Mouse (Mus musculus) embryonic facial prominence, embryonic 12.5 days (tissue): ENCODE data around the gene Cntrl. TPM values are rescaled to one million over a fixed set of nuclear protein-coding genes. Genes with fewer than 3 reads are reported as not detected.
A peak's percentile ranks its signal among the peaks of the same experiment; 100 is the strongest.

Source experiments
- ATAC-seq: fragments of 200-750 bp; cut with Nextera tagmentation; 2 replicates; pipeline ENCODE4 v1.8.0; 2017; ENCODE audit not compliant: insufficient number of reproducible peaks, insufficient read depth, low FRiP score, low TSS enrichment
- H3K27ac ChIP-seq: fragments of 300-500 bp; sonication (generic); 2 replicates; pipeline ENCODE4 v1.5.1; 2016; ENCODE audit warnings: mild to moderate bottlenecking
- H3K27me3 ChIP-seq: fragments of 300-500 bp; sonication (generic); 2 replicates; pipeline ENCODE4 v1.6.1; 2016; ENCODE audit warnings: mild to moderate bottlenecking, moderate library complexity
- H3K36me3 ChIP-seq: fragments of 300-500 bp; sonication (generic); 2 replicates; pipeline ENCODE4 v1.6.1; 2016; ENCODE audit warnings: mild to moderate bottlenecking
- H3K4me1 ChIP-seq: fragments of 300-500 bp; sonication (generic); 2 replicates; pipeline ENCODE4 v1.6.1; 2016
- H3K4me2 ChIP-seq: fragments of 300-500 bp; sonication (generic); replicated peaks from 2 replicates; pipeline ENCODE4 v1.6.1; 2016; ENCODE audit warnings: mild to moderate bottlenecking, moderate library complexity
- H3K4me3 ChIP-seq: fragments of 300-500 bp; sonication (generic); 2 replicates; pipeline ENCODE4 v1.5.1; 2016; ENCODE audit warnings: mild to moderate bottlenecking
- H3K9ac ChIP-seq: fragments of 300-500 bp; sonication (generic); 2 replicates; pipeline ENCODE4 v1.6.1; 2016; ENCODE audit warnings: mild to moderate bottlenecking, moderate library complexity
- H3K9me3 ChIP-seq: fragments of 300-500 bp; sonication (generic); 2 replicates; pipeline ENCODE4 v1.6.1; 2016; ENCODE audit warnings: mild to moderate bottlenecking, moderate library complexity
- WGBS: fragments of 180-500 bp; shearing (Covaris S2); methylation state at CpG from one replicate; pipeline ENCODE4 v1.1.7; 2016; 5-methylcytosine and 5-hydroxymethylcytosine counted together
- polyA plus RNA-seq: library from polyadenylated mRNA; unstranded; fragments of >200 nt; fragmentation: Nextera tagmentation; extraction: Ambion mirVana; gene quantifications from 2 replicates; pipeline ENCODE4 v1.2.1, GENCODE M21; 2016

Cntrl gene
- polyA plus RNA-seq, 1 experiment from 2014 or later: 31.2 TPM

- H3K4me1 ChIP-seq: no peaks in the 10 kb centered on the region
- H3K9me3 ChIP-seq: no peaks in the 10 kb centered on the region
- H3K4me3 ChIP-seq: no peak overlapping the region
- H3K4me2 ChIP-seq: no peak overlapping the region
- H3K27me3 ChIP-seq: peaks cover 6% of the 10 kb centered on the region; the same call in 1 of the 2 replicates
- H3K9ac ChIP-seq: no peak overlapping the region
- WGBS: 66% methylated on average over 8 of the region's 8 CpGs
- H3K27ac ChIP-seq: no peak overlapping the region
- H3K36me3 ChIP-seq: no peaks in the 10 kb centered on the region
- no peak for ATAC-seq
Observed at GRCm38 (mm10) chr2:35208931-35209665, 99.8 kb downstream of the Cntrl start.

- Histone ChIP-seq H3K27ac (no peak overlapping the region), H3K4me1 (peaks cover 13% of the 10 kb centered on the region; the same call in 1 of the 2 replicates), H3K27me3 (peaks cover 6% of the 10 kb centered on the region; the same call in 1 of the 2 replicates), H3K9ac (no peak overlapping the region), H3K36me3 (no peaks in the 10 kb centered on the region), H3K9me3 (no peaks in the 10 kb centered on the region), H3K4me2 (no peak overlapping the region), H3K4me3 (no peak overlapping the region)
- no peak for ATAC-seq
- 75% methylated on average over 3 of the region's 3 CpGs for WGBS
Observed at GRCm38 (mm10) chr2:35211681-35212080, 102.4 kb downstream of the Cntrl start.

GRCm38 (mm10) chr2:35213345-35213910, 104.1 kb downstream of the Cntrl start:
- WGBS: 79% methylated on average over 12 of the region's 12 CpGs
- Histone ChIP-seq H3K27ac (no peak overlapping the region), H3K9ac (no peak overlapping the region), H3K4me2 (no peak overlapping the region), H3K27me3 (peaks cover 6% of the 10 kb centered on the region; the same call in 1 of the 2 replicates), H3K4me3 (no peak overlapping the region), H3K36me3 (no peaks in the 10 kb centered on the region), H3K4me1 (peaks cover 13% of the 10 kb centered on the region; the same call in 1 of the 2 replicates), H3K9me3 (no peaks in the 10 kb centered on the region)
- ATAC-seq: no peak

- H3K4me2 ChIP-seq: peak overlapping the region; percentile 23
- H3K27me3 ChIP-seq: peaks cover 6% of the 10 kb centered on the region; the same call in 1 of the 2 replicates
- no peak overlapping the region for H3K4me3 ChIP-seq
- peaks cover 13% of the 10 kb centered on the region; the same call in 1 of the 2 replicates for H3K4me1 ChIP-seq
- H3K9ac ChIP-seq: no peak overlapping the region
- ATAC-seq: peak; percentile 62; the same call in 1 of the 2 replicates
- no peaks in the 10 kb centered on the region for H3K9me3 ChIP-seq
- H3K36me3 ChIP-seq: no peaks in the 10 kb centered on the region
- H3K27ac ChIP-seq: peak overlapping the region; percentile 69; the same call in 1 of the 2 replicates
- 3% methylated on average over 12 of the region's 12 CpGs for WGBS
Observed at GRCm38 (mm10) chr2:35214881-35215358, 105.6 kb downstream of the Cntrl start.

GRCm38 (mm10) chr2:35215363-35215762, 106.1 kb downstream of the Cntrl start:
- 0 out of 2 replicates have a peak, but pooled peaks have one; percentile 29 for ATAC-seq
- H3K9ac ChIP-seq: no peak overlapping the region
- H3K27ac ChIP-seq: peak overlapping the region; percentile 69; the same call in 1 of the 2 replicates
- no peak overlapping the region for H3K4me3 ChIP-seq
- peaks cover 13% of the 10 kb centered on the region; the same call in 1 of the 2 replicates for H3K4me1 ChIP-seq
- no peaks in the 10 kb centered on the region for H3K9me3 ChIP-seq
- H3K36me3 ChIP-seq: no peaks in the 10 kb centered on the region
- WGBS: 47% methylated on average over 14 of the region's 14 CpGs
- peak overlapping the region; percentile 23; the same call in 1 of the 2 replicates for H3K4me2 ChIP-seq
- peaks cover 6% of the 10 kb centered on the region; the same call in 1 of the 2 replicates for H3K27me3 ChIP-seq

GRCm38 (mm10) chr2:35216701-35217100, 107.4 kb downstream of the Cntrl start:
- Histone ChIP-seq H3K36me3 (no peaks in the 10 kb centered on the region), H3K9ac (no peak overlapping the region), H3K27ac (no peak overlapping the region), H3K27me3 (peaks cover 6% of the 10 kb centered on the region; the same call in 1 of the 2 replicates), H3K4me3 (no peak overlapping the region), H3K4me2 (no peak overlapping the region), H3K4me1 (peaks cover 13% of the 10 kb centered on the region; the same call in 1 of the 2 replicates), H3K9me3 (no peaks in the 10 kb centered on the region)
- no peak for ATAC-seq
- WGBS: 86% methylated on average over 2 of the region's 2 CpGs

- ATAC-seq: no peak
- H3K27me3 ChIP-seq: 0 out of 2 replicates have a peak, but pooled peaks cover 2% of the 10 kb centered on the region
Observed at GRCm38 (mm10) chr2:35218736-35219135, 109.4 kb downstream of the Cntrl start.

GRCm38 (mm10) chr2:35222822-35223391, 113.6 kb downstream of the Cntrl start:
- H3K27me3 ChIP-seq: no peaks in the 10 kb centered on the region
- H3K9ac ChIP-seq: no peak overlapping the region
- peaks cover 2% of the 10 kb centered on the region; the same call in 1 of the 2 replicates for H3K4me1 ChIP-seq
- H3K4me3 ChIP-seq: no peak overlapping the region
- H3K36me3 ChIP-seq: no peaks in the 10 kb centered on the region
- WGBS: 59% methylated on average over 6 of the region's 6 CpGs
- no peak overlapping the region for H3K27ac ChIP-seq
- no peak overlapping the region for H3K4me2 ChIP-seq
- ATAC-seq: no peak
- H3K9me3 ChIP-seq: no peaks in the 10 kb centered on the region

More at GRCm38 (mm10) chr2:35218736-35219135, 109.4 kb downstream of the Cntrl start:
- Histone ChIP-seq H3K27ac (no peak overlapping the region), H3K36me3 (no peaks in the 10 kb centered on the region), H3K9ac (no peak overlapping the region), H3K4me3 (no peak overlapping the region), H3K4me2 (no peak overlapping the region), H3K9me3 (no peaks in the 10 kb centered on the region), H3K4me1 (peaks cover 13% of the 10 kb centered on the region; the same call in 1 of the 2 replicates)
- 95% methylated on average over 3 of the region's 3 CpGs for WGBS

- Histone ChIP-seq H3K9me3 (no peaks in the 10 kb centered on the region), H3K4me2 (no peak overlapping the region), H3K4me3 (no peak overlapping the region), H3K36me3 (no peaks in the 10 kb centered on the region), H3K27ac (no peak overlapping the region), H3K9ac (no peak overlapping the region), H3K27me3 (no peaks in the 10 kb centered on the region), H3K4me1 (peaks cover 15% of the 10 kb centered on the region)
- 89% methylated on average over 15 of the region's 15 CpGs for WGBS
- no peak for ATAC-seq
Observed at GRCm38 (mm10) chr2:35224285-35224684, 115.0 kb downstream of the Cntrl start.

- ATAC-seq: no peak
- no peak overlapping the region for H3K4me2 ChIP-seq
- 12% methylated on average over 4 of the region's 4 CpGs for WGBS
- no peak overlapping the region for H3K4me3 ChIP-seq
- 0 out of 2 replicates have a peak overlapping the region, but pooled peaks have one; percentile 12 for H3K27ac ChIP-seq
- no peaks in the 10 kb centered on the region for H3K27me3 ChIP-seq
- H3K9me3 ChIP-seq: no peaks in the 10 kb centered on the region
- no peaks in the 10 kb centered on the region for H3K36me3 ChIP-seq
- no peak overlapping the region for H3K9ac ChIP-seq
- peaks cover 26% of the 10 kb centered on the region for H3K4me1 ChIP-seq
Observed at GRCm38 (mm10) chr2:35228145-35228544, 118.9 kb downstream of the Cntrl start.
